Mouse (Mus musculus) cerebellum, postnatal 4 days (tissue): ENCODE measurements at regions not wholly inside any gene's neighbourhood (a gene's known extent, or its start where the extent isn't known, plus 50 kb on each side); places are given as distances from the start of the nearest gene placed in this dataset.
A peak's percentile ranks its signal among the peaks of the same experiment; 100 is the strongest.
"Not testable (repeated sequence)": the region's sequence is repeated elsewhere in the genome, so short reads cannot be mapped to it uniquely, and the experiment has no call there.

Experiments used
- DNase-seq, 2 experiments: peaks; one replicate each; pipeline ENCODE4 v3.0.0; 2022; ENCODE audit warnings: low spot score in 2 of 2, mixed read lengths in 1 of 2

- DNase-seq = no peak
Observed at GRCm38 (mm10) chrX:70606349-70606748, 129.4 kb upstream of the Tmem185a start.

- peak in 1 of 2 experiments; percentile 31 for DNase-seq
Observed at GRCm38 (mm10) chrX:70582344-70582743, 105.4 kb upstream of the Tmem185a start.

DNA sequence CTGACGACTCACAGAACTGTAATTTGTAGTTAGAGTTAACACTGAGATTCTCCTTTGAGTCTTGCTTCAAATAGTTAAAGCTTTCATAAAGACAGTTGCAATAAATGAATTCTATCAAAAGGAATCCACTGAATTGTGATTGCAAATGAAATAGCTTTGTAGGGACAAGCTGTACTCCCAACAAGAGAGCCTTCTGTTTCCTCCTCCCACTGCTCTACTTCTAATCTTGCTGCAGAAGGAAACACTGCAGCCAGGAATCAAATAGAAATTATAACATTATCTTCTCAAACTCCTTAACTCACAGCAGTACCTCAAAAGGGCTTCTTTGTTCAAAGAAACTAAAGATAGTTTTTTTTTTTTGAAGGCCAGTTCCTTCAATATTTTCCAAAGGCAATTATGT lies 103.2 kb upstream of the Tmem185a start:
- no peak for DNase-seq

DNA sequence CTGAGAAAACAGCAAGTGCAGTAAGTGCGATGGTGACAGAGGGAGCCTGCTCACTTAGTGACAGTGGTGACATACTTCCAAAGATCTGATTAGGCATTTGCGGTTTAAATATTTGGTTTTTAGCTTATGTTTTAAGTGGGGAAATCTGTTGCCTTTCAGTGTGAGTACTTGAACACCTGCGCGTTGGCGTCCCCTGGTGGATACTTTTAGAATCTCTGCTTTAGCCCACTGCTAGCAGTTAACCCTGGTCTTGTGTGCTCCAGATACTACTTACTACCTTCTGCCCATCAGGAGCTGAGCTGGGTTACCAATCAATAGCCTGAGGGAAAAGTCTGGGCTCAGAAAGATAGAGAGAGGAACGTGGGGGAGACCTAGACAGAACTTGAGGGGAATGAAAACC lies 97.3 kb upstream of the Tmem185a start:
- not testable (repeated sequence) for DNase-seq

GRCm38 (mm10) chrX:70570586-70570985 lies 93.6 kb upstream of the Tmem185a start:
- DNase-seq = not testable (repeated sequence)

DNA sequence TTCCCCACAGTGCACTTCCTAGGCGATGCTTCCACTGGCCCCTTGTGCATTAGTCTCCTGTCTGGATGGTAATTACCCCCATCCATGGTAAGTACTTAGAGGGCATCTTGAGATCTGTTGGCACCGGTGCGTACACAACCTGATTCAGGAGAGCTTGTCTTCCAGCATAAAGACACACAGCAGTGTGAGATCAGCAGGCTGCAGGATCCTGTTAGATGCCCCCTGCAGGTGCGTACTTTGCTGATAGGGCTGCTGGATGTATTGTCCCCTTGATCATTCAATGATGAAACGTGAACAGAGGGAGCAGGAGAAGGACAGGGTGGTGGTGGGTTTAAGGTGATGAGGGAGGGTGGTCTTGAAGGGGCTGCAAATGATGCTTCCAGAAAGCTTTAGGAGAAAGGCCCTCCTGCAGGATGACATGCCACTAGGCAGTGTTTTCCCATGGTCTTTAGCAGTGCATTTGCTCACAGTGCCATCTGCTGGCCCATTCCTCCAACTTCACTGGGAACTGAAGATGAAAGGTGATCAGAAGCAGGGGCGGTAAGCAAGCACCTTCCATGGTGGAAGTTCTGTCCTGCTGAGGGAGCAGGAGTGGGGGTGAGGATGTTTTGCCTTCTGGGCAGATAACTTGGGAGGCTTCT lies 92.5 kb upstream of the Tmem185a start:
- not testable (repeated sequence) for DNase-seq
